Mouse (Mus musculus) liver, embryonic 13.5 days (tissue): ENCODE measurements around the gene 2010300C02Rik. TPM values are rescaled to one million over a fixed set of nuclear protein-coding genes. Genes with fewer than 3 reads are reported as not detected.

ENCODE experiments used
- ATAC-seq: fragments of 200-750 bp; cut with Nextera tagmentation; 2 replicates; pipeline ENCODE4 v1.8.0; 2017; ENCODE audit warnings: low read depth, mild to moderate bottlenecking, moderate number of reproducible peaks, moderate library complexity
- DNase-seq: peaks from one replicate; pipeline ENCODE4 v3.0.0; 2022
- H3K27ac ChIP-seq: fragments of 300-500 bp; sonication (generic); 2 replicates; pipeline ENCODE4 v1.5.1; 2015; ENCODE audit warnings: moderate library complexity, mild to moderate bottlenecking, inconsistent platforms
- H3K27me3 ChIP-seq: fragments of 300-500 bp; sonication (generic); 2 replicates; pipeline ENCODE4 v1.6.1; 2015; ENCODE audit warnings: mild to moderate bottlenecking, inconsistent platforms
- H3K36me3 ChIP-seq: fragments of 300-500 bp; sonication (generic); 2 replicates; pipeline ENCODE4 v1.6.1; 2015; ENCODE audit warnings: mild to moderate bottlenecking, inconsistent platforms
- H3K4me1 ChIP-seq: fragments of 300-500 bp; sonication (generic); replicated peaks from 2 replicates; pipeline ENCODE4 v1.6.1; 2015; ENCODE audit warnings: inconsistent platforms
- H3K4me2 ChIP-seq: fragments of 300-500 bp; sonication (generic); 2 replicates; pipeline ENCODE4 v1.6.1; 2015; ENCODE audit warnings: inconsistent platforms, mild to moderate bottlenecking, moderate library complexity
- H3K4me3 ChIP-seq: fragments of 300-500 bp; sonication (generic); replicated peaks from 2 replicates; pipeline ENCODE4 v1.5.1; 2015; ENCODE audit warnings: mild to moderate bottlenecking, inconsistent platforms
- H3K9ac ChIP-seq: fragments of 300-500 bp; sonication (generic); 2 replicates; pipeline ENCODE4 v1.6.1; 2015; ENCODE audit warnings: mild to moderate bottlenecking, inconsistent platforms
- H3K9me3 ChIP-seq: fragments of 300-500 bp; sonication (generic); replicated peaks from 2 replicates; pipeline ENCODE4 v1.6.1; 2016; ENCODE audit warnings: inconsistent platforms
- WGBS: fragments of 180-500 bp; shearing (Covaris S2); methylation state at CpG from one replicate; pipeline ENCODE4 v1.1.7; 2015; ENCODE audit not compliant: insufficient replicate concordance; 5-methylcytosine and 5-hydroxymethylcytosine counted together
- polyA plus RNA-seq: library from polyadenylated mRNA; unstranded; fragments of >200 nt; fragmentation: Nextera tagmentation; extraction: Ambion mirVana; gene quantifications from 2 replicates; pipeline ENCODE4 v1.2.1, GENCODE M21; 2015

2010300C02Rik gene
- polyA plus RNA-seq, 1 experiment from 2014 or later: 0.09 TPM

GRCm38 (mm10) chr1:37688351-37688750, 31.5 kb downstream of the 2010300C02Rik start:
- no peak overlapping the region for H3K4me3 ChIP-seq
- H3K9me3 ChIP-seq: no peaks in the 10 kb centered on the region
- no peak overlapping the region for H3K9ac ChIP-seq
- no peaks in the 10 kb centered on the region for H3K27me3 ChIP-seq
- H3K4me1 ChIP-seq: no peaks in the 10 kb centered on the region
- WGBS: 48% methylated on average over 8 of the region's 8 CpGs
- ATAC-seq: no peak
- no peak overlapping the region for H3K4me2 ChIP-seq
- no peak for DNase-seq
- no peak overlapping the region for H3K27ac ChIP-seq
- no peaks in the 10 kb centered on the region for H3K36me3 ChIP-seq

GRCm38 (mm10) chr1:37687515-37687914, 32.4 kb downstream of the 2010300C02Rik start:
- DNase-seq (no peak), ATAC-seq (no peak)
- WGBS: 77% methylated on average over 5 of the region's 5 CpGs
- Histone ChIP-seq H3K9ac (no peak overlapping the region), H3K36me3 (no peaks in the 10 kb centered on the region), H3K4me2 (no peak overlapping the region), H3K9me3 (no peaks in the 10 kb centered on the region), H3K4me3 (no peak overlapping the region), H3K27ac (no peak overlapping the region), H3K4me1 (no peaks in the 10 kb centered on the region), H3K27me3 (no peaks in the 10 kb centered on the region)

- no peaks in the 10 kb centered on the region for H3K9me3 ChIP-seq
- H3K4me2 ChIP-seq: no peak overlapping the region
- H3K27ac ChIP-seq: no peak overlapping the region
- 67% methylated on average over 15 of the region's 15 CpGs for WGBS
- no peaks in the 10 kb centered on the region for H3K27me3 ChIP-seq
- ATAC-seq (no peak), DNase-seq (no peak)
- no peak overlapping the region for H3K9ac ChIP-seq
- no peaks in the 10 kb centered on the region for H3K4me1 ChIP-seq
- H3K4me3 ChIP-seq: no peak overlapping the region
- H3K36me3 ChIP-seq: no peaks in the 10 kb centered on the region
Measured at GRCm38 (mm10) chr1:37686953-37687441, 32.9 kb downstream of the 2010300C02Rik start.

- H3K4me3 ChIP-seq: no peak overlapping the region
- no peaks in the 10 kb centered on the region for H3K4me1 ChIP-seq
- H3K4me2 ChIP-seq: no peak overlapping the region
- 61% methylated on average over 9 of the region's 9 CpGs for WGBS
- no peak overlapping the region for H3K27ac ChIP-seq
- H3K27me3 ChIP-seq: no peaks in the 10 kb centered on the region
- no peaks in the 10 kb centered on the region for H3K36me3 ChIP-seq
- H3K9ac ChIP-seq: no peak overlapping the region
- DNase-seq: peak; percentile 57
- no peak for ATAC-seq
- H3K9me3 ChIP-seq: no peaks in the 10 kb centered on the region
Measured at GRCm38 (mm10) chr1:37678327-37679123, 41.4 kb downstream of the 2010300C02Rik start.

- Histone ChIP-seq H3K27me3 (no peaks in the 10 kb centered on the region), H3K9ac (no peak overlapping the region), H3K9me3 (no peaks in the 10 kb centered on the region), H3K4me2 (no peak overlapping the region), H3K4me3 (no peak overlapping the region), H3K4me1 (no peaks in the 10 kb centered on the region), H3K27ac (no peak overlapping the region), H3K36me3 (no peaks in the 10 kb centered on the region)
- ATAC-seq (no peak), DNase-seq (no peak)
- WGBS: 60% methylated on average over 7 of the region's 7 CpGs
Measured at GRCm38 (mm10) chr1:37676967-37677512, 42.8 kb downstream of the 2010300C02Rik start.

GRCm38 (mm10) chr1:37675444-37675843, 44.4 kb downstream of the 2010300C02Rik start:
- H3K4me3 ChIP-seq: no peak overlapping the region
- H3K4me2 ChIP-seq: no peak overlapping the region
- DNase-seq: no peak
- H3K4me1 ChIP-seq: no peaks in the 10 kb centered on the region
- H3K9ac ChIP-seq: no peak overlapping the region
- H3K27ac ChIP-seq: no peak overlapping the region
- no peaks in the 10 kb centered on the region for H3K9me3 ChIP-seq
- no peaks in the 10 kb centered on the region for H3K36me3 ChIP-seq
- H3K27me3 ChIP-seq: no peaks in the 10 kb centered on the region
- WGBS: 49% methylated on average over 6 of the region's 6 CpGs
- ATAC-seq: no peak

- H3K36me3 ChIP-seq: no peaks in the 10 kb centered on the region
- H3K4me3 ChIP-seq: no peak overlapping the region
- no peaks in the 10 kb centered on the region for H3K9me3 ChIP-seq
- H3K27ac ChIP-seq: no peak overlapping the region
- no peak overlapping the region for H3K9ac ChIP-seq
- ATAC-seq: no peak
- 77% methylated on average over 8 of the region's 8 CpGs for WGBS
- H3K27me3 ChIP-seq: no peaks in the 10 kb centered on the region
- no peaks in the 10 kb centered on the region for H3K4me1 ChIP-seq
- no peak for DNase-seq
- H3K4me2 ChIP-seq: no peak overlapping the region
Measured at GRCm38 (mm10) chr1:37674266-37674665, 45.6 kb downstream of the 2010300C02Rik start.

GRCm38 (mm10) chr1:37671316-37671715, 48.6 kb downstream of the 2010300C02Rik start:
- Histone ChIP-seq H3K4me3 (no peak overlapping the region), H3K36me3 (no peaks in the 10 kb centered on the region), H3K27me3 (no peaks in the 10 kb centered on the region), H3K4me2 (no peak overlapping the region), H3K9ac (no peak overlapping the region), H3K27ac (no peak overlapping the region), H3K4me1 (no peaks in the 10 kb centered on the region), H3K9me3 (no peaks in the 10 kb centered on the region)
- WGBS: 57% methylated on average over 4 of the region's 4 CpGs
- DNase-seq: no peak
- ATAC-seq: no peak

GRCm38 (mm10) chr1:37667386-37667785, 52.5 kb downstream of the 2010300C02Rik start:
- no peak overlapping the region for H3K4me2 ChIP-seq
- ATAC-seq (no peak), DNase-seq (no peak)
- no peak overlapping the region for H3K27ac ChIP-seq
- H3K36me3 ChIP-seq: no peaks in the 10 kb centered on the region
- no peaks in the 10 kb centered on the region for H3K27me3 ChIP-seq
- 57% methylated on average over 6 of the region's 6 CpGs for WGBS
- H3K4me3 ChIP-seq: no peak overlapping the region
- H3K9me3 ChIP-seq: no peaks in the 10 kb centered on the region
- H3K4me1 ChIP-seq: no peaks in the 10 kb centered on the region
- H3K9ac ChIP-seq: no peak overlapping the region

- no peaks in the 10 kb centered on the region for H3K36me3 ChIP-seq
- ATAC-seq: no peak
- H3K27me3 ChIP-seq: no peaks in the 10 kb centered on the region
- H3K4me3 ChIP-seq: no peak overlapping the region
- no peaks in the 10 kb centered on the region for H3K9me3 ChIP-seq
- no peak overlapping the region for H3K27ac ChIP-seq
- no peak overlapping the region for H3K9ac ChIP-seq
- 55% methylated on average over 10 of the region's 10 CpGs for WGBS
- DNase-seq: no peak
- H3K4me2 ChIP-seq: no peak overlapping the region
- H3K4me1 ChIP-seq: no peaks in the 10 kb centered on the region
Measured at GRCm38 (mm10) chr1:37666587-37666986, 53.3 kb downstream of the 2010300C02Rik start.

- no peaks in the 10 kb centered on the region for H3K9me3 ChIP-seq
- no peaks in the 10 kb centered on the region for H3K36me3 ChIP-seq
- no peak overlapping the region for H3K4me2 ChIP-seq
- H3K4me3 ChIP-seq: no peak overlapping the region
- ATAC-seq (no peak), DNase-seq (no peak)
- H3K9ac ChIP-seq: no peak overlapping the region
- H3K27ac ChIP-seq: no peak overlapping the region
- WGBS: 45% methylated on average over 14 of the region's 14 CpGs
- H3K27me3 ChIP-seq: no peaks in the 10 kb centered on the region
- H3K4me1 ChIP-seq: no peaks in the 10 kb centered on the region
Measured at GRCm38 (mm10) chr1:37665539-37666323, 54.2 kb downstream of the 2010300C02Rik start.
